Mouse (Mus musculus) MEL-GATA-1-ER (cell line): ENCODE measurements around the gene Hs3st2.
"Not testable (repeated sequence)": the region's sequence is repeated elsewhere in the genome, so short reads cannot be mapped to it uniquely, and the experiment has no call there.

Source experiments
- DNase-seq: peaks from one replicate; pipeline ENCODE4 v3.0.0-alpha.2; 2012; ENCODE audit warnings: low read depth; ENCODE audit errors: extremely low read depth

Gene Hs3st2

GRCm38 (mm10) chr7:121391225-121391983 lies at the start of gene Hs3st2:
Hs3st2 (plus strand) TSS chr7:121391859.
- no peak for DNase-seq

GRCm38 (mm10) chr7:121348284-121348963 lies 43.2 kb upstream of the Hs3st2 start:
- DNase-seq = no peak

- DNase-seq = no peak
Measured at GRCm38 (mm10) chr7:121351688-121352087, 40.0 kb upstream of the Hs3st2 start.

GRCm38 (mm10) chr7:121361448-121361847 lies 30.2 kb upstream of the Hs3st2 start:
- not testable (repeated sequence) for DNase-seq

GRCm38 (mm10) chr7:121365584-121365983 lies 26.1 kb upstream of the Hs3st2 start:
- no peak for DNase-seq

GRCm38 (mm10) chr7:121367185-121367584 lies 24.5 kb upstream of the Hs3st2 start:
- DNase-seq = no peak

GRCm38 (mm10) chr7:121371990-121372389 lies 19.7 kb upstream of the Hs3st2 start:
- DNase-seq = no peak

GRCm38 (mm10) chr7:121375456-121375855 lies 16.2 kb upstream of the Hs3st2 start:
- no peak for DNase-seq

GRCm38 (mm10) chr7:121378942-121379341 lies 12.7 kb upstream of the Hs3st2 start:
- no peak for DNase-seq

- no peak for DNase-seq
Measured at GRCm38 (mm10) chr7:121391984-121392739, 503 bp downstream of the Hs3st2 start.

GRCm38 (mm10) chr7:121392740-121392993 lies 1.0 kb downstream of the Hs3st2 start:
- DNase-seq = no peak

GRCm38 (mm10) chr7:121393884-121394283 lies 2.2 kb downstream of the Hs3st2 start:
- no peak for DNase-seq

GRCm38 (mm10) chr7:121394875-121395274 lies 3.2 kb downstream of the Hs3st2 start:
- DNase-seq = no peak

GRCm38 (mm10) chr7:121410716-121411506 lies 19.3 kb downstream of the Hs3st2 start:
- no peak for DNase-seq

- DNase-seq = no peak
Measured at GRCm38 (mm10) chr7:121411507-121411898, 19.8 kb downstream of the Hs3st2 start.

- DNase-seq = no peak
Measured at GRCm38 (mm10) chr7:121436884-121437283, 45.2 kb downstream of the Hs3st2 start.

- no peak for DNase-seq
Measured at GRCm38 (mm10) chr7:121441186-121441585, 49.5 kb downstream of the Hs3st2 start.

GRCm38 (mm10) chr7:121444336-121444735 lies 52.7 kb downstream of the Hs3st2 start:
- no peak for DNase-seq

GRCm38 (mm10) chr7:121446281-121446680 lies 54.6 kb downstream of the Hs3st2 start:
- no peak for DNase-seq

GRCm38 (mm10) chr7:121450951-121451843 lies 59.5 kb downstream of the Hs3st2 start:
- DNase-seq = no peak

GRCm38 (mm10) chr7:121456716-121457115 lies 65.1 kb downstream of the Hs3st2 start:
- DNase-seq = no peak
